Mouse (Mus musculus) thymus, postnatal 10 days (tissue): Measurements from ENCODE around the gene Atr.

Source experiments
- DNase-seq, 2 experiments: peaks; one replicate each; pipeline ENCODE4 v3.0.0; 2021; ENCODE audit warnings: low spot score in 2 of 2

Atr gene

GRCm38 (mm10) chr9:95932855-95933254 lies 75.5 kb downstream of the Atr start:
- peak in 1 of 2 experiments; percentile 8 for DNase-seq

GRCm38 (mm10) chr9:95953658-95954057 lies 96.3 kb downstream of the Atr start:
- peak in 1 of 2 experiments; percentile 5 for DNase-seq

GRCm38 (mm10) chr9:95954226-95954584 lies 96.8 kb downstream of the Atr start:
- peak; percentile 15 to 17 for DNase-seq

GRCm38 (mm10) chr9:95954585-95955461 lies 97.4 kb downstream of the Atr start, which contains the start of gene Xrn1:
Gene Xrn1 (plus strand): TSS chr9:95954760.
- DNase-seq: peak; percentile 85 to 91

GRCm38 (mm10) chr9:95957611-95958010 lies 100.2 kb downstream of the Atr start:
- DNase-seq: peak; percentile 47 to 60

- DNase-seq: peak; percentile 51 to 58
These were observed 100.8 kb downstream of the Atr start for GRCm38 (mm10) chr9:95958041-95958730.

- peak; percentile 23 to 27 for DNase-seq
These were observed 101.3 kb downstream of the Atr start for GRCm38 (mm10) chr9:95958731-95959105.

GRCm38 (mm10) chr9:95959246-95959645 lies 101.8 kb downstream of the Atr start:
- peak; percentile 38 to 61 for DNase-seq

- DNase-seq: peak in 1 of 2 experiments; percentile 4
These were observed 102.5 kb downstream of the Atr start for GRCm38 (mm10) chr9:95959732-95960428.

- DNase-seq: no peak
These were observed 103.7 kb downstream of the Atr start for GRCm38 (mm10) chr9:95961058-95961457.

GRCm38 (mm10) chr9:95964037-95964436 lies 106.6 kb downstream of the Atr start:
- no peak for DNase-seq

- DNase-seq: no peak
These were observed 120.9 kb downstream of the Atr start for GRCm38 (mm10) chr9:95978279-95978678.

- DNase-seq: no peak
These were observed 122.5 kb downstream of the Atr start for GRCm38 (mm10) chr9:95979896-95980295.

GRCm38 (mm10) chr9:95992255-95992654 lies 134.9 kb downstream of the Atr start:
- DNase-seq: no peak
